Comparison of ENCODE assay signal across 34 mouse cellular contexts in genomic region chr10:87913852-87914251, GRCm38 (mm10). TPM values are rescaled to one million over a fixed set of nuclear protein-coding genes. Genes with fewer than 3 reads are reported as not detected.
"Had no signal": no experiment of that assay in that cellular context is flagged by ENCODE, and none has a peak within 500 bp of the region (broad histone marks: within the 10 kb centered on the region; RNA-seq: fewer than 3 reads in every experiment).

No protein-coding gene starts in this region.

- H3K27ac ChIP-seq: left cerebral cortex, adult 2 months; limb, embryonic 10.5 days; limb, embryonic 12.5 days; limb, embryonic 13.5 days; limb, embryonic 15.5 days; liver, embryonic 13.5 days; liver, embryonic 14.5 days; liver, embryonic 15.5 days; lung, embryonic 15.5 days; macrophage; midbrain, embryonic 10.5 days; midbrain, embryonic 12.5 days; midbrain, embryonic 13.5 days; midbrain, embryonic 15.5 days; neural tube, embryonic 12.5 days had no signal

- H3K4me1 ChIP-seq: limb, embryonic 12.5 days; liver, embryonic 13.5 days; liver, embryonic 15.5 days; lung, embryonic 15.5 days; midbrain, embryonic 10.5 days; midbrain, embryonic 12.5 days; midbrain, embryonic 13.5 days; midbrain, embryonic 15.5 days; neural tube, embryonic 12.5 days had no signal

- H3K9ac ChIP-seq: limb, embryonic 12.5 days; limb, embryonic 13.5 days; limb, embryonic 15.5 days; liver, embryonic 13.5 days; liver, embryonic 14.5 days; liver, embryonic 15.5 days; liver, postnatal 0 days; lung, embryonic 14.5 days; lung, embryonic 15.5 days; midbrain, embryonic 12.5 days; midbrain, embryonic 13.5 days; midbrain, embryonic 15.5 days; neural tube, embryonic 12.5 days had no signal

- H3K4me3 ChIP-seq: left cerebral cortex, adult 2 months; limb, embryonic 10.5 days; limb, embryonic 12.5 days; limb, embryonic 13.5 days; limb, embryonic 15.5 days; liver, embryonic 13.5 days; liver, embryonic 15.5 days; lung, embryonic 15.5 days; megakaryocyte, embryonic 14.5 days; midbrain, embryonic 10.5 days; midbrain, embryonic 12.5 days; midbrain, embryonic 13.5 days; midbrain, embryonic 15.5 days; myocyte; neural tube, embryonic 12.5 days had no signal

- H3K27me3 ChIP-seq: limb, embryonic 12.5 days; limb, embryonic 13.5 days; limb, embryonic 15.5 days; liver, embryonic 13.5 days; liver, embryonic 15.5 days; megakaryocyte, embryonic 14.5 days; midbrain, embryonic 12.5 days; midbrain, embryonic 13.5 days; midbrain, embryonic 15.5 days; neural tube, embryonic 12.5 days had no signal

- ATAC-seq: liver, postnatal 0 days; lung, postnatal 0 days; midbrain, embryonic 13.5 days; midbrain, embryonic 15.5 days; midbrain, embryonic 16.5 days had no signal

- H3K36me3 ChIP-seq: limb, embryonic 12.5 days; limb, embryonic 13.5 days; limb, embryonic 15.5 days; liver, embryonic 13.5 days; liver, embryonic 15.5 days; lung, embryonic 15.5 days; midbrain, embryonic 10.5 days; midbrain, embryonic 12.5 days; midbrain, embryonic 13.5 days; midbrain, embryonic 15.5 days; neural tube, embryonic 12.5 days had no signal

- DNase-seq: left cerebral cortex, postnatal 4 days; liver; liver, embryonic 13.5 days; liver, postnatal 0 days; lung, adult 18-20 months; lung, adult 2 months; lung, embryonic 14.5 days; lung, postnatal 10 days; lung, postnatal 14 days; lung, postnatal 36 days; lung, postnatal 4 days; midbrain, embryonic 14.5 days had no signal

- H3K4me2 ChIP-seq: limb, embryonic 12.5 days; limb, embryonic 13.5 days; limb, embryonic 15.5 days; liver, embryonic 11.5 days; liver, embryonic 13.5 days; liver, embryonic 15.5 days; lung, embryonic 14.5 days; lung, embryonic 15.5 days; midbrain, embryonic 11.5 days; midbrain, embryonic 12.5 days; midbrain, embryonic 13.5 days; midbrain, embryonic 15.5 days; neural tube, embryonic 12.5 days had no signal

- H3K9me3 ChIP-seq: limb, embryonic 10.5 days; limb, embryonic 12.5 days; limb, embryonic 13.5 days; limb, embryonic 15.5 days; liver, embryonic 13.5 days; liver, embryonic 15.5 days; lung, embryonic 15.5 days; megakaryocyte, embryonic 14.5 days; midbrain, embryonic 10.5 days; midbrain, embryonic 12.5 days; midbrain, embryonic 13.5 days; midbrain, embryonic 15.5 days; neural tube, embryonic 12.5 days had no signal

RNA-seq across cellular contexts. Expression of gene Igf1, which starts 55.8 kb away (rescaled TPM):
- total RNA-seq: megakaryocyte-erythroid progenitor cell, adult 5-6 weeks; monocyte, adult 5-6 weeks had no signal
